In the genomic region with DNA sequence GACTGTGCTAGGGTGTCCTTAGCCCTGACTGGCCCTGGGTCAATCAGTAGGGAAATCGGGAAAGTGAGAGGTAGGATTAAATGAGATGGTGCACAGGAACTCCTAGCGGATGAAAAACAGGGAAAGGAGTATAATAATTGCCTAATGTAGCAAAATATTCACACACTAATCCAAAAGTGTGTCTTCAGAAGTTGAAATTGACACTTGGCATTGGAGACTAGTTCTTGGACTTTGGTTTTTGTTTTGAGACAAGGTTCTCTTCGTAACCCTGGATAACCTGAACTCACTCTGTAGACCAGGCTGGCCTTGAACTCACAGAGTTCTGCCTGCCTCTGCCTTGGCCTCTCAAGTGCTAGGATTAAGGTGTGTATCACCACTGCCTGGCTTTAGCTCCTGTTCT, we compare ENCODE assay signal across 21 mouse cellular contexts. TPM values are rescaled to one million over a fixed set of nuclear protein-coding genes. Genes with fewer than 3 reads are reported as not detected.
DNase-seq lines count a peak whose midpoint lies in the region; ATAC-seq and TF ChIP-seq lines count a peak whose summit lies in the region.
"Had no signal": no experiment of that assay in that cellular context is flagged by ENCODE, and none has a peak within 500 bp of the region (broad histone marks: within the 10 kb centered on the region; RNA-seq: fewer than 3 reads in every experiment).

No protein-coding gene starts in this region.

- no peak for TF ChIP-seq POLR2A in kidney, adult 2 months (IDR thresholded peaks at IDR 0.05; ENCODE audit: low read depth, low read length)

- peak; percentile 48 for DNase-seq in kidney, adult 2 months
- DNase-seq in kidney, adult 9 months, result peak; percentile 55
- no peak for DNase-seq in kidney, postnatal 25 days
- peak; percentile 75 for DNase-seq in midbrain, embryonic 11.5 days (ENCODE audit: low spot score, missing footprints)
- DNase-seq in midbrain, embryonic 14.5 days, result no peak
- DNase-seq: adrenal gland, adult 2 months; adrenal gland, adult 8-10 months; adrenal gland, postnatal 10 days; adrenal gland, postnatal 14 days; adrenal gland, postnatal 25 days; adrenal gland, postnatal 36 days; B cell, adult 2 months; cerebellum, adult 11 months; cerebellum, adult 11-12 months; cerebellum, adult 18-20 months had no signal

- no peaks in the 10 kb centered on the region for H3K36me3 ChIP-seq in kidney, adult 2 months (ENCODE audit: control insufficient read depth, insufficient read depth, low read length)
- peaks cover 4% of the 10 kb centered on the region; the same call in 1 of the 2 replicates for H3K36me3 ChIP-seq in kidney, embryonic 15.5 days
- no peaks in the 10 kb centered on the region for H3K36me3 ChIP-seq in midbrain, embryonic 11.5 days (ENCODE audit: control insufficient read depth, insufficient read depth, low read length)
- no peaks in the 10 kb centered on the region for H3K36me3 ChIP-seq in midbrain, embryonic 14.5 days (ENCODE audit: control insufficient read depth, insufficient read depth, low read length)
- H3K36me3 ChIP-seq: G1E had no signal

- H3K4me2 ChIP-seq in kidney, embryonic 15.5 days, result no peak overlapping the region
- no peak overlapping the region for H3K4me2 ChIP-seq in midbrain, embryonic 11.5 days
- no peak overlapping the region for H3K4me2 ChIP-seq in midbrain, embryonic 14.5 days (ENCODE audit: low read length)

- no peak for ATAC-seq in kidney, embryonic 15.5 days (replicated peaks; ENCODE audit: low FRiP score)
- ATAC-seq in midbrain, embryonic 11.5 days (ENCODE audit: low FRiP score), result no peak
- ATAC-seq in midbrain, embryonic 14.5 days (ENCODE audit: low FRiP score, low TSS enrichment), result no peak
- ATAC-seq: activated CD4-positive, CD25-positive, alpha-beta regulatory T cell, adult 4 months; CD4-positive, CD25-positive, alpha-beta regulatory T cell, adult 4 months; Patski had no signal

- no peak overlapping the region for H3K9ac ChIP-seq in kidney, embryonic 15.5 days
- H3K9ac ChIP-seq in midbrain, embryonic 11.5 days (ENCODE audit: low read length), result no peak overlapping the region
- no peak overlapping the region for H3K9ac ChIP-seq in midbrain, embryonic 14.5 days (replicated peaks; ENCODE audit: low read length)

- no peak overlapping the region for H3K4me3 ChIP-seq in kidney, adult 2 months (ENCODE audit: insufficient read depth, low read depth, low read length)
- no peak overlapping the region for H3K4me3 ChIP-seq in kidney, embryonic 15.5 days (replicated peaks)
- H3K4me3 ChIP-seq in midbrain, embryonic 11.5 days (ENCODE audit: low read depth, low read length), result no peak overlapping the region
- no peak overlapping the region for H3K4me3 ChIP-seq in midbrain, embryonic 14.5 days (replicated peaks; ENCODE audit: low read depth, low read length)

- H3K27me3 ChIP-seq in kidney, adult 2 months (replicated peaks; ENCODE audit: control insufficient read depth, insufficient read depth, low read length), result no peaks in the 10 kb centered on the region
- no peaks in the 10 kb centered on the region for H3K27me3 ChIP-seq in kidney, embryonic 15.5 days
- H3K27me3 ChIP-seq in midbrain, embryonic 11.5 days (ENCODE audit: control insufficient read depth, insufficient read depth, low read length), result no peaks in the 10 kb centered on the region
- H3K27me3 ChIP-seq in midbrain, embryonic 14.5 days (ENCODE audit: control insufficient read depth, insufficient read depth, low read length), result no peaks in the 10 kb centered on the region
- H3K27me3 ChIP-seq: CH12.LX, Patski had no signal

- peaks cover 15% of the 10 kb centered on the region for H3K4me1 ChIP-seq in kidney, adult 2 months (ENCODE audit: control insufficient read depth, insufficient read depth, low read length)
- H3K4me1 ChIP-seq in kidney, embryonic 15.5 days, result peaks cover 15% of the 10 kb centered on the region
- H3K4me1 ChIP-seq in midbrain, embryonic 11.5 days (ENCODE audit: control insufficient read depth, insufficient read depth, low read length), result peaks cover 5% of the 10 kb centered on the region; the same call in 1 of the 2 replicates
- peaks cover 10% of the 10 kb centered on the region for H3K4me1 ChIP-seq in midbrain, embryonic 14.5 days (ENCODE audit: control insufficient read depth, insufficient read depth, low read length)

- TF ChIP-seq CTCF in kidney, adult 2 months (conservative IDR thresholded peaks at IDR 0.05; ENCODE audit: insufficient read depth, insufficient read length, low read depth, low read length), result no peak

- no peaks in the 10 kb centered on the region for H3K9me3 ChIP-seq in kidney, embryonic 15.5 days (replicated peaks)
- peaks cover 4% of the 10 kb centered on the region; the same call in 1 of the 2 replicates for H3K9me3 ChIP-seq in midbrain, embryonic 11.5 days (ENCODE audit: control insufficient read depth, low read length)
- H3K9me3 ChIP-seq in midbrain, embryonic 14.5 days (ENCODE audit: control insufficient read depth, low read length), result no peaks in the 10 kb centered on the region
- H3K9me3 ChIP-seq: G1E had no signal

- H3K27ac ChIP-seq in kidney, adult 2 months (ENCODE audit: insufficient read depth, low read depth, low read length), result peak overlapping the region; percentile 72
- no peak overlapping the region for H3K27ac ChIP-seq in kidney, embryonic 15.5 days
- H3K27ac ChIP-seq in midbrain, embryonic 11.5 days (ENCODE audit: low read depth, low read length), result no peak overlapping the region
- H3K27ac ChIP-seq in midbrain, embryonic 14.5 days (replicated peaks; ENCODE audit: low read depth, low read length), result no peak overlapping the region

- 59% methylated on average over 3 of the region's 3 CpGs for WGBS in kidney, adult 2 months
- 97% methylated on average over 3 of the region's 3 CpGs for WGBS in kidney, embryonic 15.5 days
- 96% methylated on average over 3 of the region's 3 CpGs for WGBS in midbrain, embryonic 11.5 days
- WGBS in midbrain, embryonic 14.5 days, result 93% methylated on average over 3 of the region's 3 CpGs

RNA-seq across cellular contexts. Expression of a gene that starts 20.0 kb away (rescaled TPM):
- 31.1 and 37.5 TPM in 2 replicates for polyA plus RNA-seq in kidney, adult 2 months (2012; rRNA removed)
- 6.7 and 7.8 TPM in 2 replicates for polyA plus RNA-seq in kidney, embryonic 15.5 days (2015; fragmentation: Nextera tagmentation; extraction: Ambion mirVana)
- 9.7 and 10.1 TPM in 2 replicates for polyA plus RNA-seq in midbrain, embryonic 11.5 days (2014; fragmentation: Nextera tagmentation; extraction: Ambion mirVana)
- 19.6 and 21.5 TPM in 2 replicates for polyA plus RNA-seq in midbrain, embryonic 14.5 days (2014; fragmentation: Nextera tagmentation; extraction: Ambion mirVana)

Comparison
In these comparisons a context has a peak if more than half of its experiments do, and no peak if none do; other contexts are left out.
1. DNase-seq: peak in kidney, adult 2 months (single experiment), kidney, adult 9 months (single experiment) and midbrain, embryonic 11.5 days (single experiment); none in kidney, postnatal 25 days (0 of 2) and midbrain, embryonic 14.5 days (single experiment).